Mouse (Mus musculus): ENCODE data around the gene Vill. TPM values are rescaled to one million over a fixed set of nuclear protein-coding genes. Genes with fewer than 3 reads are reported as not detected.

Vill gene
- total RNA-seq, 1 experiment from 2014 or later = 2.3 TPM

DNA sequence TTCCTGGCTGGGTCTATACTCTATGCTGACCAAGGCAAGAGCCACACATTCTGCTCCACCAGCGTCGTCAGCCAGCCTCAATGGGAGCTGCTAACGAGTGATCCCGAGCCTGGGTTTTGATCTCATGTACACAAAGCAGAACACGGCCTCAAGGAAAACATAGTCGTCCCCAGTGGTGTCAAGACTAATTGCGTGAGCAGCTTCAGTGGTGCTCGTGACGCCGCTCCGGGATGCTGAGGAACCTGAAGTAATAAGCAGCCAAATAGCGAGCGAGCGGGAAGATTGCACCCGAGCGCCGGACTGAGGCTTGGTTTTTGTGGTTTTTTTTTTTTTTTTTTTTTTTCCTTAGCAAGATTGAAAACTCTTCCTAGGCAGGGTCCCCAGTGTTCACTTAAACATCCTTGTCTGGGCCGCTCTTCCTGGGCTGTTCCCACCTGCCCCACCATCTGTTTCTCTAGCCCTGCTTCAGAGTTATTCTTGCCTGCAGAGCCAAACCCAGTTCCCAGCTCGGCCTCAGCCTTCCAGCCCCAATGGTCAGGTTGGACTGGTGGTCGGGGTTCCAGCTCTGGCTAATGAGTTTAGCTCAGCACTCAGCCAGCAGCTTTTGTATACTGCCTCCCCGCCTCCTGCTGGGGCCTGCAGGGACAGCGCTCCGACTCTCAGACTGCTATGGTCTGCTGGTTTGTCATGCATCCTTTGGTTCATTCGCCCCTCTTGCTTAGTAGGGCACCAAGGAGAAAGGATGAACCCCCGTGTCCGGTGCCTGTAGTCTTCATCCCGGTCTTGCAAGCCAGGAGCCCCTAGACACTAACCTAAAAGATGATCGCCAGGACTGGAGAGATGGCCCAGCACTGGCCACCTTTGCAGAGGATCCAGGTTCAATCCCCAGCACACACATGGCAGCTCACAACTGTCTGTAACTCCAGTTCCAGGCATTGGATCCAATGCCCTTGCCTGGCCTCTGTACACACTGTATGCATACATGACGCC is 17.6 kb upstream of the Vill start:
- DNase-seq = no peak

DNA sequence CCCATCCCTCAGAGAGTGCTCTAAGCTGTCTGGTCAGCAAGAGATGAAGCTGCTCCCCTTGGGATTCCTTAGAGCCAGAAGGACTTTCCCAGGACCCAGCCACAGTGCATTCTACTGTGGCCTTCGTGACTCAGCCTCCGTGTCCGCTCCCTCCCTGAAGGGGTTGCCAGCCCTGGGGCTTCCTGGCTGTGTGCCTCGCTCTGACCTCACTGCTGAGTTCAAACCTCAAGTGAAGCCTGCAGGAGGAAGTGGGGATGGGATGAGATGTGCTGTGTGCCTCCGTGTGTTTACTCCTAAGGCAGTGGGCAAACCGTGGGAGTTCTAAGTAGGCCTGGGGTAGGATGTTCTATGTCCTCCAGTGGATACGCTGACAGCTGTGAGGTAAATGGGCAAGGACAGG is 16.7 kb upstream of the Vill start:
- peak; percentile 88 for DNase-seq

DNA sequence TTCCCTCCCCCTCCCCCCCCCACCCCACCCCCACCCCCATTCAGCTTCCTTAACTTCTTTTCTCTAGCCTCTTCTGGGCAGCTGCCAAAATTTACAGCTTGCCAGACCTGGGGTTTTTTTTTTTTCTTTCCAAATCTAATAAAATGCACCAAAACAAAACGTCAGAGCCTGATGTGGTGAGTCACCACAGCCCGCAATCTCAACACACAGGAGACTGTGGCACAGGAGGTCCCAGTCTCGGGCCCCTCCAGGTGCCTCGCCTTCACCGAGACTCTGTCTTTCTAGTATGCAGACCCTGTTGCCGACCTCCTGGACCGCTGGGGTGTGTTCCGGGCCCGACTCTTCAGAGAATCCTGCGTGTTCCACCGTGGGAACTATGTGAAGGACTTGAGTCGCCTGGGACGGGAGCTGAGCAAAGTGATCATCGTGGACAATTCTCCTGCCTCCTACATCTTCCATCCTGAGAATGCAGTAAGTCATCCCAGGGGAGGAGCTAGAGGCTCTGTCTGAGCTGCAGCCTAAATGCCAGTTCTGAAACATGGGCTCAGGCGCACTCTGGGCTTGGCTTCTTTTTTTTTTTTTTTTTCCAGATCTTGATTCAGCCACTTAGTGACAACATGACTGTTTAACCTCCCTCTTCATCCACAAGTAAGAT is 15.4 kb upstream of the Vill start:
- peak; percentile 35 for DNase-seq

DNA sequence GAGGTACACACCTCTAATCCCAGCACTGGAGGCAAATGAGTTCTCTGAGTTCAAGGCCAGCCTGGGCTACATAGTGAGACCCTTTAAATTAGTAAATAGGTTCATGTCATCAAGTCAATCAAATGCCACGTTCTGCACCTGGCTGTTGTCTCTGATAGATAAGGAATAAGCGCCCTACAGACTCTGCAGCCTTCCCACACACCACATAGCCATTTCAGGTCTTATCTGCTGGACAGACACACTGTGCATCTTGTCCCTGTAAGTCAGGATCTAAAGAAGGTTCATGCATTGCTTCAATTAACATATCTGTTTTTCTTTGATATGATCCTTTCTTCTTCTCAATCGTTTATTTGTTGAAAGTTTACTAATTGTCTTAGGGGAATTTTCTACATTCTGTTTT is 14.0 kb upstream of the Vill start:
- DNase-seq = no peak

DNA sequence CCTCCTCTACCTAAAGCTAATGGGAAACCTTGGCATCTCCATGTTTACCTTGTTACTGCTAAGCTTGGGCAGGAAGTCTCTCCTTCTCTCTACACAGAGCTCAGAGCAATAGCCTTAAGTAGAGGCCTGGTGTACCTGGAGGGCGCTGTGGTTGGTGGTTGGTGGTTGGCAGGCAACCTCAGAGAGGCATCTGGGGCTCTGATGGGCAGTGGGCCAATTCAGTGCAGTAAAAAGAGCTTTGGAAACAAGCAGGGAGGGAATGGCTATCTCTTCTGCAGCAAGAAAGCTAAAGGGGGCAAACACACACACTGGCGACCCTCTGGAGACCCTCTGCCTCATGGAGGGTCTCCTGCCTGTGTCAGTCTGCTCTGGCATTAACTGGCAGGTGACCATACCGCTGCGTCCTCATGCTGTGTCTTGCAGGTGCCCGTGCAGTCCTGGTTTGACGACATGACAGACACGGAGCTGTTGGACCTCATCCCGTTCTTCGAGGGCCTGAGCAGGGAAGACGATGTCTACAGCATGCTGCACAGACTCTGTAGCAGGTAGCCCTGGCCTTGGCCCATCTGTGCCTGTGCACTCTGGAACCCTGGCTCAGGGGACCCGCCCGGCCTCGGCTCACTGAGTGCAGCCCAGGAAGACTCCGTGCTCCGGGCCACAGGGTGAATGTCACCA is 12.3 kb upstream of the Vill start:
- no peak for DNase-seq

DNA sequence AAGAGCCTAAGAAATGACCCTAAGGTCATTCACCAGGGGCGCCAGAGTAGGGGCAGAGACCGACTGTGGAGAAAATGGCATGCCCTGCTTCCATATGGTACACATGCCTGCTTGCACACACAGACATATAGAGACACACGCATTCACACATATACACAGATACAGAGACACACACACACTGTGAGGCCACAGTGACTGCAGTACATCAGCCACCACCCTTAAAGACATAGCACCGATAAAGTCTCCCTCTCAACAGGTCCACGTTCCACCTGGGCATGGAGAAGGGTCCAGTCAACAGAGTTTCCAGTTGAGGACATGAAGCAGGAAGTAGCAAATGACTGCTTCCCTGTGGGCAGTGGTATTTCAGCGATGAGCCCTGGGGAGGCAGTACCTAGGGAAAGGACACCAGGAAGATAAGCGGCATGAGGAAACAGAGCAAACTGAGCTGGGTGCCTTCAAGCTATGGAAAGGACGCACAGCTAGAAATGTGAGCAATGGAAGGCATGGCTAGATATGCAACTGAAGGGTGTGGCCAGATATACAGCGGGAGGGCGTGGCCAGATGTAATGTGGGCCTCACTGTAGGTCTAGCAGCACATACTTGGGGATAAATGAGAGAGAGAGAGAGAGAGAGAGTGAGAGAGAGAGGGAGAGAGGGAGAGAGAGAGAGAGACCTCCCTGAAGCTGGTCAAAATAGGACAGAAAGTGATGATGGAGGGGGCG is 4.2 kb upstream of the Vill start:
- DNase-seq = no peak

DNA sequence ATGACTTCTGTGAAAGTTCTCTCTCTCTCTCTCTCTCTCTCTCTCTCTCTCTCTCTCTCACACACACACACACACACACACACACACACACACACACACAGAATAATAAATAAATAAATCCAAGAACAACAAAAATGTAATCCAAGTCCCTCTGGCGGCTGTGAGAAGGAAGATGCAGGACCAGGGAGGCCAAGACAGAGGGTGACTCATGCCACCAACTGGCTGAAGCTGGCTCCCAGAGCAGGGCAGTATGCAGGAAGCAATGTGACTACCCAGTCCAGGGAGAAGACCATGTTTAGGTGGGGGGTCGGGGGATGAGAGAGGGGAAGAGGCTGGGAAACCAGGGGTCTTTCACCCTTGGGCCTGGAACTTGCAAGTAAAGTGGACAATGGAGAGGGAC is 1.4 kb upstream of the Vill start:
- DNase-seq = peak; percentile 54

DNA sequence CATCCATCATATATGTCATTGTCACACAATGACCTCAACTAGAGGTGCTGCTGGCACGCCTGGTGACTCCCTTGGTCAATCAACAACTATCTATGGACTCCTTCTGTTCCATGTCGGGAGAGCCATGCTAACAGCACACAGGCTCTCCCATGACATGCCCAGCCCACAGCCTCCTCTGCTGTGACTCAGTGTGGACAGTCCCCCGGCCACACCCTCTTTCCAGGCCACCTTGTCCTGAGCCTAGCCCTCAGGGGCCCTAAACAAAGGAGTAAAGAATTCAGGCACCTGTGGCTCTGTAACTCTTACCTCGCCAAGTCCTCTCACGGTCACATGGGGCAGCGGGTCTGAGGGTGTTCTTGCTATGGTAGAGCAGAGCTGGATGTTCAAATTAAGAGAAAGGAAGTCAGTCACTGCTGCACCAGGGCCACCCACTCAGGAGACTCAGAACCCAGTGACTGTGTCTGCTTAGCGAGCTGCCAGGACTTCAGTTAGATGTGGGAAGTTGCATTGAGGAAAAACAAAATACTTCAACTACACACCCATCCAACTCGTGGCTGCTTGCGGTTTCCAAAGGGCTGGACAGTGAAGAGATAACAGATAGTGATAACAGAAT is 1.5 kb downstream of the Vill start:
- DNase-seq = no peak

DNA sequence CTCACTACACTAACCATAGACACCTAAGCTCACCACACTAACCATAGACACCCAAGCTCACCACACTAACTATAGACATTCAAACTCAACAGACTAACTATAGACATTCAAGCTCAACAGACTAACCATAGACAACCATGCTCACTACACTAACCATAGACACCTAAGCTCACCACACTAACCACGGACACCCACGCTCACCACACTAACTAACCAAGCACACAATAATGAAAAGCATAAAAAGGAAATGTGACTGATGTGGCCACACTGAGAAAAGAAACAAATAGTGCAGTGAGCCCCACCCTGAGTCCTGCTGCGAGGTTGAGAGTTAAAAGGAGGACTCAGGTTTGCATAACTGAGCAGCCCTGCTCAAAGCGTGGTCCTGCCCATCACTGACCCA is 2.8 kb downstream of the Vill start:
- no peak for DNase-seq

DNA sequence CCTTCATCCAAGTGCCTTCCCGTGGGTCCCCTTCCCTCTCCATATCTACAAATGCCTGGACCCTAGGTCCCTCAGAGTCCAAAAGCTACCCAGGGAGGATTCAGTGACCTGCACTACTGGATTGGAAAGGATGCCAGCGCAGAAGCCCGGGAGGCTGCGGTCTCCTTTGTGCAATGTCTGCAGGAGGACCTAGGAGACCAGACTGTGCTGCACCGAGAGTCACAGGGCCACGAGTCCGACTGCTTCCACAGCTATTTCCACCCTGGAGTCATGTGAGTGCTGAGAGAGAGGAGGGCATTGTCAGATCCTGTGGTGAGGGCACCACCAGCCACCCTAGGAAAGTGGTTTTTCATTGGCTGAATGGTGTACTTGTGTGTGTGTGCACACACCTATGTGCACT is 5.7 kb downstream of the Vill start:
- no peak for DNase-seq

DNA sequence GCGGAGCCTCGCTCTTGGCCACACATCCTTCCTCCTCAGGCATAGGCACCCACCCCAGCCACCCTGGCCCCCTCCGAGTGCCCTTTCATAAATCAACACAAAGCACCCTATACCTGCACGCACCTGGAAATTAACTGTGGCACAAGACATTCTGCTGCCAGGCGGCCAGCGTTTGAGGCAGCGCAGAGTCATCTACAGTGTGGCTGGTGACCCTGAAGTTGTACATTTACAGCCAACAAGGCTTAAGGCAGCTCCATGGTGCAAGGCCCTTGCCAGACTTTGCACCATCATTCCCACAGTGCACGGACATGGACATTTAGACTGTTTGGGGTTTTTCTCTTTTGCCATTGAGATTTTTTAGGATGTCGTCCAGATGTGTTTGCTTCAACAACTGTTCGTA is 8.1 kb downstream of the Vill start:
- DNase-seq = no peak

DNA sequence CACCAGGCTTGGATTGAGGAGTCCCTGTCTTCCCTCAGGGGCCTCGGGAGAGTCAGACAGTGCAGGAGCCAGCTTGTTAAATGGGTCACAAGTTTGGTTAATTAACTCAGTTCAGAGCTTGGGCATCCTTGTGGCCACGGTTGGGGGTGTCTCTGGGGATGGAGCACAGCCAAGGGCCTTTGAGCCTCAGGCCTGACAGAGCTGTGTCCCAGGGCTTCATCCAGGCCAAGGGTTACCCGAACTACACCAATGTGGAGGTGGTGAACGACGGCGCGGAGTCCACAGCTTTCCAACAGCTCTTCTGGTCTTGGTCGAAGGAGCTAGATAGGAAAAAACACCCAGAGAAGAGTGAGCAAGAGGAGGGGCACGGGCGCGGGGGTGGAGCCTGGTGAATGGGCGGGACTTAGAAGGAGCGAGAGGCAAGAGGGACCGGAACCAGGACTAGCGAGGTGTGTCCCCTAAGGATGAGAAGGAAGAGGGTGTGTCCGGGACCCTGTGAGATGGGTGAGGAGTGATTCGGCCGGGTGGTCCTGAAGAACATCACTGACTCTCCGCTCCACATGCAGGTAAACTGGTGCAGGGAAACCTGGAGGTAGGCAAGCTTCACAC is 10.6 kb downstream of the Vill start:
- DNase-seq = peak; percentile 40

DNA sequence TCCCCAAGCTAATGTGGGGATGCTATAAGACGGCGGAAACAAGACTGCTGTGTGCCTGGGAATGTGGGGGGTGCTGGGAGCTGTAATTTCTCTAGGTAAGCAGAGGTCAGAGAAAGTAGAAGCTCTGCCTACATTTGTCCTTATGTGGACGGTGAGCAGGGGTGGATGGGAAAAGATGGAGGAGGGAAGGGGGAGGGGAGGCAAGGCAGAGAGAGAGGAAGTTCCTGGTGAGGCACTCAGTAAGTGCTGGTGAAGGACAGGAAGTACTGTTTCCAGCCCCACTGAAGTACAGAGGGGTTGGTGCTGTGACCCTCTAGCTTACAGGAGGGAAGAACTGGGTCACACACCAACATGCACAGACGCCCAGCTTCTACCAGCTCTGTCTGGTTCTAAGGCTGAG is 11.7 kb downstream of the Vill start:
- DNase-seq = peak; percentile 5

DNA sequence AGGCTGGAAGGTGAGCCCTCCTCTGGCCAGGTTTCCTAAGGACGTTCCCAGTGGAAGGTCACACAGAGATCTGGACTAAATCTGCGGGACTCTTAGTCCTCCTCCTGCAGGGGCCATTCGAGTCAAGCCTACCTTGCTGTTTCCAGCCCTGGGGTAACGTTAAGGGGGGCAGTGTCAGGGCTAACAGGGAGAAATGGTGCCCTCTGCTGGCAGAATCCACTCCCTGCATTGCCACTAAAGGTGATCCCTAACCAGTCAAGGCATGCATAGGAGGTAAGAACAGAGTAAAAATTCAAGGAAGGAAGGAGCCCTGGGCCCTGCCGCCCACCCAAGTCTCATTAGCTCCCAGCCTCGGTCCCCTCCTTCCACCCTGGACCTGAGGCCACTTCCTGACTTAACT is 15.0 kb downstream of the Vill start:
- peak; percentile 87 for DNase-seq

DNA sequence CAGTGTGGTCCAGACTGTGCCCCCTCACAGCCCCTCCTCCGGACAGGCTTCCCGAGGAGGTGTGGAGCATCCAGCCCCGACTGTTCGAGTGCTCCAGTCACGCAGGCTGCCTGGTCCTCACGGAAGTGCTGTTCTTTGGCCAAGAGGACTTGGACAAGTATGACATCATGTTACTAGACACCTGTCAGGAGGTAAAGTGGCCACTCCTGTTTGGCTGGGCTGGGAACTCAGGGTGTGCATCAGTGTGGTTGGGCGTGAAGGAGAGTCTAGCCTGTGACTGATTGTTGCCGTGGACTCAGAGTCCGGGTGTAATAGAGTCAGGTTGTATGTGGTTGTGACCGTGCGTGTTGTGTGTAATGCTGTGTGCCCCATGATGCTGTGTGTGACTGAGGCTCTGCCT is 15.7 kb downstream of the Vill start:
- no peak for DNase-seq

DNA sequence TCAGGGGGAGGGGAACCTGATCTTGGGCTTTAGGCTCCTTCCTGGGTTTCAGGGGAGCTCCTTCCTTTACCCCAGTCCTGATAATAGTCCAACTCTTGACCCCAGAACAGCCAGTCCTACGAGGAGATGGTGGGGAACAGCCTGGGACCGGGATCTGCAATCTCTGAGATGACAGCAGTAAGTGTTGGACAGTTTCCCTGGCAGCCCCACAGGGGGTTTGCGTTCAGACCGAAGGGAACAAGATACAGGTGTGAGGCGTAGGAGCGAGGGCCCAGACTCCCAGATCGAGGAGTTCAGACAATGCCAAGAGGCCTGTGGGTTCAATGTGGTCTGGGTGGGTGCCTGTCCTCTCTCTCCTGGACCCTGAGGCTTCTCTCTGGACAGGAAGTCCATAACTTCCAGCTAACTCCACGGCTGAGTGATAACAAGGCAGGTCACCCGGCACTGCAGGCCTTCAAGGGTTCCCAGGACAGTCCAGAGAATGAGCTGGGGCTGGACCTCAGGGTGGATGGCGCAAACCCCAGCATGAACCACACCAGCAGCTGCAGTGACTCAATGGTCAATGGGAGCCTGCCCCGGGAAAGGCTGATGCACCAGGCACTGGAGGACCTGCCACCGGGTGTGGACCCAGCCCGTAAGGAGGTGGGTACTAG is 17.7 kb downstream of the Vill start:
- DNase-seq = no peak

DNA sequence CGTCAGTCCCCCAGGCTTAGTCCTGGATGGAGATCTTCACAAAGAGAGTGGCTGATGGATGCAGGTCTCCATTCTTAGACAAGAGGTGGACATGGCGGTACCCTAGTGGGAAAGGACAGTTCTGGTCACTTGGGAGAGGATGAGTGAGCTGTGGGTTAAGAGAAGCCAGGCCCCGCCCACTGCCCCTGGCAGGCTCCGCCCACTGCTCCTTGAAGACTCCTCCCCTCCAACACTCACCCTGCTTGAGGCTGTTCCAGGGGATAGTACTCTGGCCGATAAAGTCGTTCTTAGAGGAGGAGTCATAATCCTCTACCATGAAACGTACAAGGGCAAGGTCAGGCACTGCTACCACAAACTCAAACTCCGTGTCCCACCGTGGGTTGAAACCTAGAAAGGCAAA is 19.2 kb downstream of the Vill start:
- DNase-seq = peak; percentile 59

DNA sequence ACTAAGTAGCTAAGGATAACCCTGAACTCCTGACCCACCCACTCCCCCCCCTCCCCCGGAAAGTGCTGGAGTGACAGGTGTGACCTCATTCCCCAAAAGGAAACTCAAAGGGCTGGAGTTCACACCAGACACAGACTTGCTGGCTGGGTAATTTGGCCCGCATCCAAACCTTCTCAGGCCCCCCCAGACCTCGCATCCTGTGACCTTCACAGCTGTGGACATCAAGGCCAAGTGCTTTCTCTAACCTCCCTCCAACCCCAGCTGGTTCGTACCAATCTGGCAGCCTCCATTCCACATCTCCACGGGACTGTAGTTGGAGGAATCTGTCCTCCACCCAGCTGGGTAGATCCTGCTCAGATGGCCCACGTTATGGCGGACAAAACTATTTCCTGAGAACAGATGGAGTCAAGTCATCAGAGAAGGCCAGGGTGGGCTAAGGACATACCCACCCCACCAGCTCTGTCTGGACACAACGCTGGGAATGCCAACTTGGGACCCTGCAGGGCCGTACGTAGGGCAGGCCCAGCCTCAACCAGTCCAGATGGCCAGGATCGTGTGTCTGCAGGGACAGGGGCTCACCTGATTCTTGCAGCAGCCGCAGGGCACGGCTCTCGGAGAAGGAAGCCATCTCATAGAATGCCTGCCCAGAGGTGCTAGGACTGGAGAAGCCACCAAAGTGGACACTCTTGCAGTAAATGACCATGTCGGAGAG is 20.8 kb downstream of the Vill start:
- peak; percentile 70 for DNase-seq

DNA sequence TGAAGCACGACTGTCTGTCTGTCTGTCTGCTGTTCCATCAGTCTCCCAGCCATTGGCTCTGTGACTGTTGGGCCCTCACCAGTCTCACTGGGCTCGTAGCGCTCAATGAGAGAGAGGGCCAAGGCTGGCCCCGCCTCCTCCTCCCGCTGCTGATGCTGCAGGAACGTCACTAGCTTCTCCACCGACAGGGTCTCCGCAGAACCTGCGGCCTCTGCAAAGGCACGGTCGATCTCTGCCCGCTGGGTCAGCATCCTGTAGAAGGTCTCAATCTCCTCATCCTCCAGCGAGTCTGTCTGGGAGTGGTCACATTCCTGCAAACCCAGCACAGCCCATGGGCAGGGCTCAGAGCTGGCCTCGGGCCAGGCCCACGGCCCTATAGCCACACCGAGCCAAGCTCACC is 23.1 kb downstream of the Vill start:
- no peak for DNase-seq

DNA sequence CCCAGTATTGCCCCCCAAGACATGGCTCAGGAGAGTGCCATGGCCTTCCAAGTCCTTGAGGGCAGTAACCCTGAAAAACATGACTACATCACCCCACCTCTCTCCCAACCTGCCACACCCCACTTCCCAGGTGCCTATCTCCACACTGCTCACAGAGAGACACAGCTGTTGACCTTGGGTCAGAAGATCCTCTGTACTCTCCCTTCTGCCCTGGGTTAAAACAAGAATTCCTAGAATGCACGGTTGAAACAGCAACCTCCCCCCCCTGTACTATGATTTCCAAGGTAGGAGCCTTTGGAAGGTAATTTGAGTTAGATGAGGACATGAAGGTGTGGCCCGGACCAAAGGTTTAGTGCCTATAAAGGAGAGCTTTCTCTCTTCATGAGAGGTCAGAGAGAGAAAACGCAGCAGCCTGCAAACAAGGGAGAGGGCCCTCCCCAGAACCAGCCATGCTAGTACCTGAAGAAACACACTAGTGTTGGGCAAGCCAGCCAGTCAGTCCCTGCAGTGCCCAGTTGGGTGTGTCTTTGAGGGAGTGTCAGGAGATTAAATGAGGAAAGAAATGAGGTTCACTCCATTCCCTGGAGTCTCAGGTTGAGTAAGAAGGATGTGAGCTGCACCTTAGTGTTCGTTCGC is 27.6 kb downstream of the Vill start:
- no peak for DNase-seq
